Mouse (Mus musculus) spleen, adult 2 months (tissue): Measurements from ENCODE around the gene Ly9.

Experiments
- CTCF ChIP-seq: fragments of 200-500 bp; IDR thresholded peaks from 2 replicates; pipeline ENCODE4 v1.5.1; 2011; ENCODE audit warnings: mild to moderate bottlenecking, inconsistent platforms; ENCODE audit not compliant: insufficient read depth, insufficient read length, insufficient replicate concordance; ENCODE audit errors: extremely low read depth
- POLR2A ChIP-seq: fragments of 200-500 bp; IDR thresholded peaks from 2 replicates; pipeline ENCODE4 v1.6.1; 2011; ENCODE audit warnings: low read depth, low read length, inconsistent platforms

DNA sequence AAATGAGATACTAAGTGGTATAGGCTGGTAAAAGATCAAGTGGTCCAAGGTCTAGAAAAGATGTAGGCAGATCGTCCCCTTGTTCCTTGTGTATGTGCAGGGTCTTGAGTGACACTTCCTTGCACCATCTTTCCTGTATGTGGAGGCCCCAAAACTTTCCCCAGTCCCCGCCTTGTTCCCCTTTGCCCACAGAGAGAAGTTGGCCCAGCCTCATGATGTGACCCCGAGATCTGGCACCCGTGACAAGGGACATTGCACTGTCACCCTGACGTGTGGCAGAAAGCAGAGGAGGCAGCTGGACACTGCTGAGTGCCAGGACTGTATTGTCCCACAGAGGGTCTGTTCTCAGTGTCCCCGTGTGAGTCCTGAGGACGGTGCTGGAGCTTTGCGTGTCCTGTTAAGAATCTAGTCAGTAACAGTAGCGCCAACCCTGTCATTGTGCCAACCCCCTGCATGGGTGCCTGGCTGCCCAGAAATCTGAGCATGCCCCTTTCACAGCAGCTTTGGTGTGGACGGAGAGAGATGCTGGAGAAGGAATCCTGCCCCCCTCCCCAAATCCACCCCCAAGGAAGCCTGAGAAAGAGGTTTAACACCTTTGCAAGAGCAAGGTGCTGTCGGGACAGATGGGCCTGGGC is 9.8 kb upstream of the Ly9 start:
- TF ChIP-seq CTCF (no peak), POLR2A (no peak)
